Mouse (Mus musculus): ENCODE data around the gene Dact3. TPM values are rescaled to one million over a fixed set of nuclear protein-coding genes. Genes with fewer than 3 reads are reported as not detected.

Dact3 gene
- polyA plus RNA-seq, 1 experiment: 9.2 TPM

DNA sequence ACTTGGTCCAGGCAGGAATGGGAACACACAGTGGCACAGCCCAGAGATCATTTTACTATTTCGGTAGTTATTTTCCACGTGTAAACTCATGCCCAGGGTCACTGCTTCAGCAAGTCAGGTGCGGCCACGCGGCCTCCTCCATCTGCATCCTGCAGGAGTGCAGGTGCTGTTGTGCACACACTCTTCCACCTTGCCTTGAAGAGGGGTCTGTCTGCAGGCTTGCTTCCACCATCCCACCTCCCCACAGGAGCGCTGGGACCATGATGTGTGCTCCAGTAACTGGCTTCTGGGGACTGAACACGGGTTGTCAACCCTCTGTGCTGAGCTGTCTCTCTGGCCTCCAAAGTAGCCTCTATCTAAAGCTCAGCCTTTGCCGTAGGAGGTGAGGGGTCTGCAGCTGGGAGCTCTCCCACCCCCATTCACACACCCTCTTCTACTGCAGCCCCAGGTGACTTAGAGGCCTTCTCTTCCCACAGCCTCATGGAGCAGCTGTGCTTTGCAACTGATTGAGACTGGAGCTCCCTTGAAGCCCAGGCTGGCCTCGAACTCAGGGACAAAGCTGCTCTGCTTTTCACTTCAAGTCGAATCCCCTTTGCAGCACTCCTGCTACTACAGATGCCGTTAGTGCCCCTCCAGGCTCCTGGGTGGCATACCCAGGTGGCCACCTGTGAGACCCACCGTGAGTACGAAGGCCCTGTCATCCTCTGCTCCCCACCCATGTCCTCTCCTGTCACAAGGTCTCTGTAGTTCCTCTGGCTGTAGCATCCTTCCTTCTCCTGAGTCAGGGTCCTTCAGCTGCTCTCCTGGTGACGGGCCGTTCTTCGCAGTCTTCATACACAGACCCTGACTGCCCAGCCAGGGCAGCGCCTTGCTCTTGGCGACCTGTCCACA is 39.6 kb downstream of the Dact3 start:
- H3K27ac ChIP-seq (ENCODE audit: insufficient read depth, low read length): no peak overlapping the region
- TF ChIP-seq POLR2A (IDR thresholded peaks at IDR 0.05; ENCODE audit: low read depth, low read length) (no peak), CTCF (IDR thresholded peaks at IDR 0.05; ENCODE audit: extremely low read depth, insufficient read depth, insufficient read length, insufficient replicate concordance) (no peak)
- H3K36me3 ChIP-seq (ENCODE audit: control insufficient read depth, insufficient read depth, low read length): peaks cover 36% of the 10 kb centered on the region
- 91% methylated on average over 18 of the region's 18 CpGs for WGBS
- H3K4me1 ChIP-seq (ENCODE audit: control insufficient read depth, insufficient read depth, insufficient read length): no peaks in the 10 kb centered on the region
- no peaks in the 10 kb centered on the region for H3K27me3 ChIP-seq (ENCODE audit: control insufficient read depth, insufficient read depth, low read length)
- DNase-seq (ENCODE audit: low read depth in 1 of 2, low spot score in 2 of 2): no peak
- H3K4me3 ChIP-seq (ENCODE audit: extremely low read depth, insufficient read depth, insufficient read length): no peak overlapping the region

DNA sequence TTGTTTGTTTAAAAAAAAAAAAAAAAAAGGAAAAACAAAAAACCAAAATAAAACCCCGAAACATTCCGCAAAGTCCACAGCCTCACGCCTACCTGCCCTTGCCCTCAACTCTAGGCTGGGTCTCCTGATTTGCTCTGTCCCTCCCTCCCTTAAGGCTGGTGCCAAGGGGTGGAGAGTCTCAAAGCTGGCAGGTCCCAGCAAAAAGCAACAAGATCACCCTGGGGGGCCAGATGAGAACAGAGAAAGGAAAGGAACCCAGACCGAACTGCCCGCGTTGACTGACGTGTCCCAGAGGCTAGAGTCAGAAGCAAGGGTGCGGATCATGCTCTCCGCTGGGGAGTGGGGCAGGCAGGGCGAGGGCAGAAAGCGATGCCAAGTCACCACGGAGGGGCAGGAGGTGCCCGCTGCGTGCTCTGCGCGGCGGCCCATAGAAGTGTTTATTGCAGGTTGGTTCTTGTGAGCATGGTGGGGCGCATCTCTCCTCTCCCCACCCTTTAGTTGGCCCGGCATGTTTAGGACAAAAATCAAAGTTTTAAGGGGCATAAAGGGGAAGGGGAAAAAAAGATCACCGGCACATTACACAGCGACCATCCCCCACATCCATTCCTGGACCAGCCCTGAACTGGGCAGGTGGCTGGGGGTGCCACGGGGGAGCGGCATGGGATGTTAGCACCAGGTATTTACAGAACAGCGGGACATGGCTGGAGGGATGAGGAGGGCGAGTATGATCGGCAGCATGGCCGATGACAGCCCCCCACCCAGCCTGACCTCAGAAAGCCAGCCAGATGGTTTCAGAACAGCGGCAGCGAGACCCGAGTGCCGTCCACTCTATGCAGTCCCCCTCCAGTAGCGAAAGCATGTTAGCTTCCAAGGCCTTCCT is 40.6 kb downstream of the Dact3 start:
- TF ChIP-seq POLR2A (IDR thresholded peaks at IDR 0.05; ENCODE audit: low read depth, low read length) (no peak), CTCF (IDR thresholded peaks at IDR 0.05; ENCODE audit: extremely low read depth, insufficient read depth, insufficient read length, insufficient replicate concordance) (no peak)
- H3K4me1 ChIP-seq (ENCODE audit: control insufficient read depth, insufficient read depth, insufficient read length): no peaks in the 10 kb centered on the region
- no peak overlapping the region for H3K27ac ChIP-seq (ENCODE audit: insufficient read depth, low read length)
- H3K27me3 ChIP-seq (ENCODE audit: control insufficient read depth, insufficient read depth, low read length): no peaks in the 10 kb centered on the region
- WGBS: 96% methylated on average over 32 of the region's 32 CpGs
- peaks cover 36% of the 10 kb centered on the region for H3K36me3 ChIP-seq (ENCODE audit: control insufficient read depth, insufficient read depth, low read length)
- no peak for DNase-seq (ENCODE audit: low read depth in 1 of 2, low spot score in 2 of 2)
- H3K4me3 ChIP-seq (ENCODE audit: extremely low read depth, insufficient read depth, insufficient read length): no peak overlapping the region

DNA sequence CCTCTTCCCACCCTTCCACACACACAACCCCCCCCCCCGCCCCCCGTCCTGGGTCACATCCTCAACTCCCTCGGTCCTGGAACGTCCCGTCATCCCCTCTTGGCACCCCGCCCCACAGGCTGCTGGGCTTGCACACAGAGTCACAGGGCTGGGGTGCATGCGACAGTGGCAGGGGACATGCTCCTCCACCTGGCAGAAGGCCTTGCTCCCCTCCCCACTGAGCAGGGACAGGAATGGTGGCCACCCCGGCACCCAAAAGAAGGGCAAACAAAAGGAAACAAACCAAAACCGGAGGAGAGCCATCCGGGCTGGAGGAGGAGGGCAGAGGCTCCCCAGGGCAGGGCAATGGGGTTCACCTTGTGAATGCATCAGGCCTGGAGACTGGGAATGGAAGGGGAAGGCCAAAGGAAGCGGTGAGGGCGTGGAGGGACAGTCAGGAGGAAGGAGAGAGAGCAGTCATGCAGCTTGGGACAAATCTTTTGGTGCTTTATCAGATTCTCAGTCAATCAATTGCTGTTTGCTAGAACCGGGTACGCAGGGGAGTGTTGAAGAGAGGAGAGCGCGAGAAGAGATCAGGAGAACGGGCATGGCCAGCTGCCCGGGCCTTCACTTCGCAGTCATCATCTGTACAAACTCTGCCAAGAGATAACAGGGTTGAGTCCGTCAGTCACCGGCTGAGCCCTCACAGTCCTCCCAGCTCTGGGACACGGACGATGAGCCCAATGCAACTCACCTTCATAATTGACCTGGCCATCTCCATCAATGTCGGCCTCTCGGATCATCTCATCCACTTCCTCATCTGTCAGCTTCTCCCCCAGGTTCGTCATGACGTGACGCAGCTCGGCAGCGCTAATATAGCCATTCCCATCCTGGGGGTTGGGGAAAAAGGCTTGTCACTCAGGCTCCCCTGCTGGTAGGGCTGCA is 41.5 kb downstream of the Dact3 start:
- Histone ChIP-seq H3K27ac (ENCODE audit: insufficient read depth, low read length) (no peak overlapping the region), H3K27me3 (ENCODE audit: control insufficient read depth, insufficient read depth, low read length) (no peaks in the 10 kb centered on the region), H3K36me3 (ENCODE audit: control insufficient read depth, insufficient read depth, low read length) (peaks cover 36% of the 10 kb centered on the region), H3K4me3 (ENCODE audit: extremely low read depth, insufficient read depth, insufficient read length) (no peak overlapping the region), H3K4me1 (ENCODE audit: control insufficient read depth, insufficient read depth, insufficient read length) (no peaks in the 10 kb centered on the region)
- WGBS: 86% methylated on average over 30 of the region's 30 CpGs
- TF ChIP-seq CTCF (IDR thresholded peaks at IDR 0.05; ENCODE audit: extremely low read depth, insufficient read depth, insufficient read length, insufficient replicate concordance) (no peak), POLR2A (IDR thresholded peaks at IDR 0.05; ENCODE audit: low read depth, low read length) (no peak)
- no peak for DNase-seq (ENCODE audit: low read depth in 1 of 2, low spot score in 2 of 2)

DNA sequence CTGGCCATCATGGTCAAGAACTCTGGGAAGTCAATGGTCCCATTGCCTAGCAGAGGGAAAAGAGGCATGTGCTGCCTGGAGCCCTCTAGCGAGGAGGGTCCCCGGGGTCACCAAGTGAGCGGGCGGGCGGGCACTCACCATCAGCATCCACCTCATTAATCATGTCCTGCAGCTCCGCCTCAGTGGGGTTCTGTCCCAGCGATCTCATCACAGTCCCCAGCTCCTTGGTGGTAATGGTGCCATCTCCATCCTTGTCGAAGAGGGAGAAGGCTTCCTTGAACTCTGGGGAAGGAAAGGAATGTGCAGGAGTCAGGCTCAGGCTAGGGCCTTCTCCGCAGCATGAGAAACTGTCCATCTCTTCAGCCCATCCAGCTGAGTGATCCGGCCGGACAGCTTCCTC is 42.3 kb downstream of the Dact3 start:
- Histone ChIP-seq H3K36me3 (ENCODE audit: control insufficient read depth, insufficient read depth, low read length) (peaks cover 36% of the 10 kb centered on the region), H3K27me3 (ENCODE audit: control insufficient read depth, insufficient read depth, low read length) (no peaks in the 10 kb centered on the region), H3K4me1 (ENCODE audit: control insufficient read depth, insufficient read depth, insufficient read length) (peaks cover 2% of the 10 kb centered on the region; the same call in 1 of the 2 replicates), H3K27ac (ENCODE audit: insufficient read depth, low read length) (no peak overlapping the region), H3K4me3 (ENCODE audit: extremely low read depth, insufficient read depth, insufficient read length) (no peak overlapping the region)
- no peak for DNase-seq (ENCODE audit: low read depth in 1 of 2, low spot score in 2 of 2)
- no peak for TF ChIP-seq CTCF (IDR thresholded peaks at IDR 0.05; ENCODE audit: extremely low read depth, insufficient read depth, insufficient read length, insufficient replicate concordance)
- no peak for TF ChIP-seq POLR2A (IDR thresholded peaks at IDR 0.05; ENCODE audit: low read depth, low read length)
- WGBS: 92% methylated on average over 11 of the region's 11 CpGs

DNA sequence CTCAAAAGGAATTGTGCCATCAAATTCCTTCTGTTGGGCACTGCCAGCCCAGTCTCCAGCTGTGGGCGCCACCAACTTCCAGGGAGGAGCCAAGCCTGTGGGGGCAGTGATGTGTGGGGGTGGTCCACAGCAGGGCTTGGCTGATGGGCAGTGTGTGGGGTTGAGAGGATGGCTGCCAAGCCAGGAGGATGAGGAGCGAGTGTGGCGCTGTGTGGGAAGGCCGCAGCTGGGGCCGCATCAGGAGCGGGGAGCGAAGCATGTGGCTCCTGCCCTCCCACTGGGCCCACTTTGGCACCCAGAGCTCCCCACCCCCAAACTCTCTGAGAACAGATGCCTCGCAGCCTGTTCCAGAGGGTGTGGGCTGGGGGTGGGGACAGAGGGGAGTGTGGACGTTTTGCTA is 42.9 kb downstream of the Dact3 start:
- Histone ChIP-seq H3K4me1 (ENCODE audit: control insufficient read depth, insufficient read depth, insufficient read length) (peaks cover 4% of the 10 kb centered on the region; the same call in 1 of the 2 replicates), H3K27ac (ENCODE audit: insufficient read depth, low read length) (no peak overlapping the region), H3K27me3 (ENCODE audit: control insufficient read depth, insufficient read depth, low read length) (no peaks in the 10 kb centered on the region), H3K4me3 (ENCODE audit: extremely low read depth, insufficient read depth, insufficient read length) (no peak overlapping the region), H3K36me3 (ENCODE audit: control insufficient read depth, insufficient read depth, low read length) (peaks cover 36% of the 10 kb centered on the region)
- TF ChIP-seq POLR2A (IDR thresholded peaks at IDR 0.05; ENCODE audit: low read depth, low read length) (no peak), CTCF (IDR thresholded peaks at IDR 0.05; ENCODE audit: extremely low read depth, insufficient read depth, insufficient read length, insufficient replicate concordance) (no peak)
- DNase-seq (ENCODE audit: low read depth in 1 of 2, low spot score in 2 of 2): no peak
- WGBS: 91% methylated on average over 9 of the region's 9 CpGs

DNA sequence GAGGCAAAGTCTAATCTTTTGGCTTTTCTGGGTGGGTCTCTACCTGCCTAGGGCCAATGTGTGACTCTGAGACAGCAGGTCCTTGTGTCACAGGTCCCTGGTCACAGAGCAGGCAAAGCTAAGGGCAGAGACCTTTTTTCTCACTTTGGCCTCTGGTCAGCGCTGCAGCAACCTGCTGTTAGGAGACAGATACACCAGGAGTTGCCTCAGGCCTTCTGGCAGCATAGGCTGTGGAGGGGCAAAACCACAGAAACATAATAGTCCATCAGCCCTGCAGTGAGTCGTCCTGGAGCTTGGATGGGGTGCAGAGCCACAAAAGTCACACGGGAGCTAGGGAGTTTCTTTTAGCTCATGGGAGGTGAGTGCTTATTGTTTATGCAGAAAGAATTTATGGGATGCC is 43.6 kb downstream of the Dact3 start:
- Histone ChIP-seq H3K27ac (ENCODE audit: insufficient read depth, low read length) (no peak overlapping the region), H3K36me3 (ENCODE audit: control insufficient read depth, insufficient read depth, low read length) (peaks cover 36% of the 10 kb centered on the region), H3K4me3 (ENCODE audit: extremely low read depth, insufficient read depth, insufficient read length) (no peak overlapping the region), H3K27me3 (ENCODE audit: control insufficient read depth, insufficient read depth, low read length) (no peaks in the 10 kb centered on the region), H3K4me1 (ENCODE audit: control insufficient read depth, insufficient read depth, insufficient read length) (peaks cover 4% of the 10 kb centered on the region; the same call in 1 of the 2 replicates)
- no peak for DNase-seq (ENCODE audit: low read depth in 1 of 2, low spot score in 2 of 2)
- TF ChIP-seq POLR2A (IDR thresholded peaks at IDR 0.05; ENCODE audit: low read depth, low read length) (no peak), CTCF (IDR thresholded peaks at IDR 0.05; ENCODE audit: extremely low read depth, insufficient read depth, insufficient read length, insufficient replicate concordance) (no peak)
- WGBS: 92% methylated on average over 3 of the region's 3 CpGs

Data from spleen, adult 2 months (tissue).